Mouse (Mus musculus) layer of hippocampus, adult 11-12 months (tissue): Measurements from ENCODE around the gene Olfr1040.
"Not testable (repeated sequence)": the region's sequence is repeated elsewhere in the genome, so short reads cannot be mapped to it uniquely, and the experiment has no call there.

Experiments used
- DNase-seq: peaks from one replicate; pipeline ENCODE4 v3.0.0; 2022; ENCODE audit warnings: low spot score

The Olfr1040 gene

DNA sequence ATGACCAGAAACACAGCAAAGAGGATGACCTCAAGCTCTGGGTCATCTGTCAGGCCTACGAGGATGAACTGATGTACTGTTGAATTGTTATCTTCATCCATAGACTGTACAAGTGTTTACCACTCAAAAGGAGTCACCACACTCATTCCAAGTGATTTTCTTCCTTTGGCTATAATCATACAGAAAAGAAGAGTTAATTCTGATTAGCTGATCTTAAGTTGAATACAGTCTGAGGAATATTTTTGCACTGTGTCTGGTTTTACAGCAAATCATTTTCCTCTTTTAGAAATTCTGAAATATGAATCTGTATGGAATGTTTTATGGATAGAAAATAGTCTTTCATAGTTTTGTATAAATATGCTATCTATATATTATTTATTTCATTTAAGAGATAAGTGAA is at the start of gene Olfr1040:
TSS of gene Olfr1040 (minus strand) at position 101 of the 400 bp plus-strand sequence.
- DNase-seq = no peak

- DNase-seq = no peak
Observed at GRCm38 (mm10) chr2:86195863-86196262, 49.3 kb upstream of the Olfr1040 start.

DNA sequence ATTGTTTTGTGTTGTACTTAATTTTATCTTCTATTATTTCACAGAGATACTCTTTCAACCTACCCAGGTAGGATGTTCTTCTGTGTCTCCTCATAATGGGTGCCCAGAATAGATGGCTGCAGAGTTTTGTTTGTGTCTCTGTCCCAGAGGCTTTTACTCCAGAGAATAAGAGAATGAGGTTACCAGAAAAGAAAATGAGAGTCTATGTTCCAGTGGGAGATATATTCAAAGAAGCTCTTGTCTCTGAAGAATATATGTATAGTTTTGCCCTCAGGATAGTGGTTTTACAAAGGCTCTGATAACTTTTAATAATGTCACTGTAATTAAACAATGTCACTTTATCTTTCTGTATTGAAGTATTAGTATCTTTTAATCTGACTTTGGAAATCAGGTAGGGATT is 39.1 kb upstream of the Olfr1040 start, which contains the start of gene Olfr52:
TSS of gene Olfr52 (minus strand) at position 101 of the 400 bp plus-strand sequence.
- no peak for DNase-seq

DNA sequence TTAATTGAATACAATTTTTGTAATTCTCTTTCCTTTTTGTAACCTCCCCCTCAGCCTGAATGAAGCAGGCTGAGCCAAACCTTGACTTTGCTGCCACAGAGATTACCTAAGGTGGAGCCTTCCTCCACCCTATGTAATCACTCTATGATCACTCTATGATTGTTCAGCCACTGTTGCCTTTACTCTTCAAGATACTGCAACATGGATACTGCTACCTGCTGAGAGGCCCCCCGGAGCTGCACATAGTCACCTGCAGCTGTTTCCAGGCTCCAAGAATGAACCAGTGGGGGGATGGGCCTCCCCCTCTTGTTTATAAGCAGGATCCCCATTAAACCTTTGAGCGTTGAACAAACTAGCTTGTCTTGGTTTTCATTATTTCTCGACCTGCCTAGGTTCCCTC is 33.4 kb upstream of the Olfr1040 start:
- DNase-seq = no peak

GRCm38 (mm10) chr2:86177720-86178119 is 31.2 kb upstream of the Olfr1040 start, which contains the start of gene Olfr1044:
Olfr1044 (minus strand) TSS chr2:86177820.
- DNase-seq = no peak

DNA sequence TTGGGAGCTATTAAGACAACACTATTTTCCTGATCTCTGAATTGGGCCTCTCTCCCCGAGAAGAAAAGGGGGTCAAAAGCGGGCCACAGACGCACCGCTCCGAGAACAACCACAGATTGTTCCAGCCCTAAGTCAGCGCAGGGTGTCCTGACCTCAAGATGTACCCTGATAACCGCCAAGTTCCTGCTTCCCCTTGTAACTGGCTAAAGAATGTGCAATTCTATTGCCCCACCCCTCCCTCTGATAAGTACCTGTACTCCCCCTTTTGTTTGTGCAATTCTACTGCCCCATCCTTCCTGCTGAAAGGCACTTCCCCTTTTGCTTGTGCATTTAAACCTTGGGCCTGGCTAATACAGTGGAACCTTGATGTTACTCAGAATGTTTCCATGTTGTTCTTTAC is 28.9 kb upstream of the Olfr1040 start:
- not testable (repeated sequence) for DNase-seq

GRCm38 (mm10) chr2:86167422-86167821 is 20.9 kb upstream of the Olfr1040 start, which contains the start of gene Olfr1043:
Olfr1043 (minus strand) TSS chr2:86167522.
- no peak for DNase-seq

DNA sequence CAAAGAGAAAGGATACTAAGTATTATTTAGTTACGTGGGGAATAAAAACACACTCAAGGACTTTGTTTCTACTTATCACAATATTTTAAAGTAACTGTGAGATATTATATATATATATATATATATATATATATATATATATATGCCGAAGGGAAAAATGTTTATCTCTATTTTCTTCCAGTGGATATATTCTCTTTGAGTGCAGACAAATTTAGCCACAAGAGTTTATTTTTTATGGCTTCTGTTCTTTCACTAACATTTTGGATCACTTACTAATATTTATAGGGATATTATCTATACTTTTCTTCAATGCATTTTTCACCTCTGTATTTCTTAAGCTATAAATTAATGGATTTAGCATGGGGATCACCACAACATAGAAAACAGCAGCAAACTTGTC is 15.2 kb upstream of the Olfr1040 start, which contains the start of gene Olfr1042:
TSS of gene Olfr1042 (minus strand) at position 101 of the 400 bp plus-strand sequence.
- no peak for DNase-seq

- no peak for DNase-seq
Observed at GRCm38 (mm10) chr2:86135828-86136227, 10.7 kb downstream of the Olfr1040 start, which contains the start of gene Olfr1039. Olfr1039 (minus strand) TSS chr2:86135928.
